Mouse (Mus musculus) 3134 (cell line): ENCODE measurements around the gene Luc7l3.

Source experiments
- DNase-seq: peaks from one replicate; pipeline ENCODE4 v3.0.0-alpha.2; 2011; ENCODE audit warnings: low spot score; ENCODE audit not compliant: insufficient read length; ENCODE audit errors: extremely low read depth

Gene Luc7l3

GRCm38 (mm10) chr11:94339732-94340585, 18.2 kb upstream of the Luc7l3 start:
- DNase-seq = no peak

- DNase-seq = no peak
Observed at GRCm38 (mm10) chr11:94338347-94338746, 16.6 kb upstream of the Luc7l3 start.

GRCm38 (mm10) chr11:94336551-94336950, 14.8 kb upstream of the Luc7l3 start:
- DNase-seq = no peak

- DNase-seq = no peak
Observed at GRCm38 (mm10) chr11:94334386-94334968, 12.7 kb upstream of the Luc7l3 start.

GRCm38 (mm10) chr11:94332726-94333125, 10.9 kb upstream of the Luc7l3 start:
- DNase-seq = no peak

- DNase-seq = no peak
Observed at GRCm38 (mm10) chr11:94330211-94330610, 8.4 kb upstream of the Luc7l3 start.

GRCm38 (mm10) chr11:94329270-94329891, 7.6 kb upstream of the Luc7l3 start:
- DNase-seq = no peak

- no peak for DNase-seq
Observed at GRCm38 (mm10) chr11:94328644-94329025, 6.8 kb upstream of the Luc7l3 start.

GRCm38 (mm10) chr11:94327693-94328643, 6.2 kb upstream of the Luc7l3 start, which contains the start of gene Ankrd40:
Ankrd40 (plus strand) TSS chr11:94328001.
- DNase-seq = peak; percentile 94

GRCm38 (mm10) chr11:94326961-94327411, 5.2 kb upstream of the Luc7l3 start:
- DNase-seq = no peak

- no peak for DNase-seq
Observed at GRCm38 (mm10) chr11:94324618-94325017, 2.8 kb upstream of the Luc7l3 start.

- DNase-seq = peak; percentile 47
Observed at GRCm38 (mm10) chr11:94323271-94323925, 1.6 kb upstream of the Luc7l3 start.

GRCm38 (mm10) chr11:94322636-94323035, 848 bp upstream of the Luc7l3 start:
- no peak for DNase-seq

- peak; percentile 87 for DNase-seq
Observed at GRCm38 (mm10) chr11:94320969-94321930, 538 bp downstream of the Luc7l3 start.

GRCm38 (mm10) chr11:94318056-94318455, 3.7 kb downstream of the Luc7l3 start:
- DNase-seq = no peak

- no peak for DNase-seq
Observed at GRCm38 (mm10) chr11:94317515-94317914, 4.3 kb downstream of the Luc7l3 start.

GRCm38 (mm10) chr11:94317014-94317413, 4.8 kb downstream of the Luc7l3 start:
- DNase-seq = no peak

GRCm38 (mm10) chr11:94316528-94316927, 5.3 kb downstream of the Luc7l3 start:
- DNase-seq = no peak

- DNase-seq = no peak
Observed at GRCm38 (mm10) chr11:94315308-94315707, 6.5 kb downstream of the Luc7l3 start.
